Mouse (Mus musculus) lung, postnatal 14 days (tissue): Measurements from ENCODE around the gene Map10.

ENCODE experiments used
- DNase-seq: peaks from one replicate; pipeline ENCODE4 v3.0.0; 2021

Gene Map10

GRCm38 (mm10) chr8:125671371-125671770 lies 1.8 kb downstream of the Map10 start:
- DNase-seq, result no peak

- DNase-seq, result no peak
Measured at GRCm38 (mm10) chr8:125675796-125676195, 6.2 kb downstream of the Map10 start.

DNA sequence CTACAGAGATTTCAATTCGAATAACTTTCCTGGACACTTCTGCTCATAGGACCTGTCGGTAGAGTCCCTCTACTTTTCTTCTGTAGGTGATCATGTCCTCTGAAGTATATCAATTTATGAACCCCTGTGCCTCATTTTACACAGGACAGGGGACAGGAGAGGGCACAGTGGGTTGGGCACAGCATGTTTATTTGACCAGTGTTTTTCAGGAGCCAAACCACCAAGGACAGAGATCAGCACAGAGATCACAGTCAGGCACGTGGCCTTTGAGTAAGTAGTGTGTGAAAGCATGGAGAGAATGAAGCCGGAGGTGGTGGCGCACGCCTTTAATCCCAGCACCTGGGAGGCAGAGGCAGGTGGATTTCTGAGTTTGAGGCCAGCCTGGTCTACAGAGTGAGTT lies 7.9 kb downstream of the Map10 start:
- DNase-seq, result no peak

- no peak for DNase-seq
Measured at GRCm38 (mm10) chr8:125678854-125679648, 9.4 kb downstream of the Map10 start.

DNA sequence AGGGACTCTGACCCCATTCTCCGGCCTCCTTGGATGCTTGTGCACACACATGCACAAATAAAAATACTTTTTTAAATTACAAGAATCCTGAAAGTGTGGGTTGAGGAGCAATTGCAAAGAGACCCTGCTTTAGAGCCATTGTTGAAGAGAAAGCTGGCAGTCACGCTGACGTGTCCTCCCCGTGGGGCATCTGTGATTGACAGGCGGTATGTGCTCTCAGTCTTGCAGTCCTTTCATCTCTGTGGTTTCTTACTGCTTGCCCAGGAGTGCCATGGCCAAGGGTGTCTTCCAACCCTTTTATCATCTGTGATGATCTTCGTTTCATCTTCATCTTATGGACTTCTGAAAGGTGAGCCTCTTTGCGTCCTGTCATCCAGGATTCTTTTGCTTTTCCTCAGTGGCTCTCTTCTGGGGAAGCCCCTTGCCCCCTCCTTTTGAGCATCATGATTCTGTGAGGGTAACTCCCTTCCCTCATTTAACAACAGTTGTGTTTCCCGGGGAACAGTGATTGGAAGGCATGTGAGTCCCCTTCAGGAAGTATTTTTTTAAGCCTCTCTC lies 11.3 kb downstream of the Map10 start:
- no peak for DNase-seq

DNA sequence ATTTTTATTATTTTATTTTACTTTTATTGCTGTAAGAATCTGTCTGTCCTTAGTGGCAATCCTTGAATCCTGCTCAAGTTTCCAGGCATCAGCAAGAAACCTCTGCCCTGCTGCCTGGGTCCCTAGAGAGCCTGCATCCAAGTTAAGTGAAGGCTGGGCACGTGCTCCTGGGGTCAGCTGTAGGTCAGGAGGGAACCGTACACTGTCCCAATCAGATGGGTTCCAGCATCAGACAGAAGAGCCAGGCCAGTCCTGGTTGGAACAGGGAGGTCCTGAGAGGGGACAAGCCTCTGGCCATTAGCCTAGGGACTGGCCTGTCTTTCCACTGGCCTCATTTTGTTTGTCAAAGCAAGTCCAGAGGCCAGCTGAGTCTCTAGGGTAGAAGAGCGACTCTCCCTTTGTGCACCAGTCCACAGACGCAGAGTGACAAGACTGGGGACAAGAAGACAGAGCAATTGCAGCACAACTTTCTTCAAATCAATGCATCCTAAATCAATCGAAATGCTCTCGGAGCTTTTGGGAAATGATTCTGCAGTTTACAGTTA lies 15.7 kb downstream of the Map10 start:
- no peak for DNase-seq

GRCm38 (mm10) chr8:125686221-125686865 lies 16.7 kb downstream of the Map10 start:
- no peak for DNase-seq

DNA sequence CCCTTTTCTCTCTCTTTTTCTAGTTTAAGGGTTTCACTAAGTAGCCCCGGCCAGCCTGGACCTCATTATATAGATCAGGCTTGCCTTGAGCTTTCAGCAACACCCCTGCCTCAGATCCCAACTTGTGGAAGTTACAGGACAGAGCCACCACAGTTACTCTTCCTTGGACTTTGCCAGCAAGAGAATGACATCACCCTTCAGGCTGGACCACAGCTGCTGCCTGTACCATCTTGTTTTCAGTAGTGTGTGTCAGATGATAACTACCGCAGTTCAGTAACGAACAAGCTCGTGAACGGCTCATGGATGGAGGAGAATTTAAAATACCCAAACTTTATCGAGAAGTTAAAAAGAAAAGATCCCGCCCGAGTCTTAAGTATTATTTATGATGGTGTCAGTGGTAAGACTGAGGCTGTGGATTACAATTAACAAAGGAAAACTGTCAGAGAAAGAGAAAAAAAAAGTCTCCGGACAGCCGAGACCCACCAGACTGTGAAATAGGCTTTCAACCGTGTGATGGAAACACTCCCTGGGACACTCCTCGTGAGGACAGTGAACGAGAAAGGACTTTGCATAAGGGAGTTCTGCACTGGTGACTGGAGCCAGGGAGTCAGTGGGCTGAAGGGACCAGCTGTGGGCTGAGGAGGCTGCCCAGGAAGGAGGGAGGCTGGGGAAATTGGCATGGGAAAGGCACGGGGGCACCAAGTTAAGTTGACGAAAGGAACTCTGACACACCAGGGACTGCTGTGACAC lies 20.7 kb downstream of the Map10 start:
- DNase-seq, result no peak

- DNase-seq, result no peak
Measured at GRCm38 (mm10) chr8:125690961-125691360, 21.3 kb downstream of the Map10 start.

DNA sequence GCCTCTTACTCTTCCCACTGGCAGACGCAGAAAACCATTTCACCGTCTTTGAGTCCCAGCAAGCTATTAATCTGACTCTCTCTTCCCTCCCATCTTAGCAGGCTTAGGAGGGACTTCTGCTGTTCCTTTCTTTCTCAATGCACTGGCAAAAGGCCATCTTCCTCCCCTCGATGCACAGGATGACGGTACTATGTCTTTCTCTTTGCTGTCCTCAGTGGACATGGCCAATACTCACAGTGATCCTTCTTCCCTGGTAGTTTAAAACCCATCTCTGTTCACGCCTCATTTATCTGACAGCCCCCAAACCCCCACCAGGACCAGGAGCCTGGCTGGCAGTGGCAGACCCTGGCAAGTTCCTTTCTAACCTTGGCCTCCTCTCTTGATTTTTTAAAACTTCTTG lies 22.8 kb downstream of the Map10 start:
- DNase-seq, result peak; percentile 24

GRCm38 (mm10) chr8:125693197-125693596 lies 23.6 kb downstream of the Map10 start:
- DNase-seq, result no peak

DNA sequence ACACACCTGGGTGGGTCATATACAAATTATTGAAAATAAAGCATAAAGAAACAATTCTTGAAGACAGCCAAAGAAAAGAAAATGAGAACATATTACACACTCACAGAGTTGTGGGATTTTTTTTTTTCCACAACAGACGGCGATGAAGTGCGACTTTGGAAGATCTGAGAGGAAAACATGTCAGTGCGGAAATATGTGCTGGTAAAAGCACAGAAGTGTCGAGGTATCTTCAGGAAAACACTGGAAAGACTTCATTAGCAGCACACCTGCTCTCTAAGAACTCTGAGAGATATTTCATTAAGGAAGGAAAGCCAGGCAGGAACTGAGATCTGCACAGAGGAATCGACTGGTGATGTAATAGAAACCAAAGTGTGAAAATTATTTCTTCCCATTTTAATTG lies 26.3 kb downstream of the Map10 start:
- DNase-seq, result no peak

GRCm38 (mm10) chr8:125699391-125700025 lies 29.9 kb downstream of the Map10 start:
- no peak for DNase-seq

- DNase-seq, result no peak
Measured at GRCm38 (mm10) chr8:125700407-125700806, 30.8 kb downstream of the Map10 start.

DNA sequence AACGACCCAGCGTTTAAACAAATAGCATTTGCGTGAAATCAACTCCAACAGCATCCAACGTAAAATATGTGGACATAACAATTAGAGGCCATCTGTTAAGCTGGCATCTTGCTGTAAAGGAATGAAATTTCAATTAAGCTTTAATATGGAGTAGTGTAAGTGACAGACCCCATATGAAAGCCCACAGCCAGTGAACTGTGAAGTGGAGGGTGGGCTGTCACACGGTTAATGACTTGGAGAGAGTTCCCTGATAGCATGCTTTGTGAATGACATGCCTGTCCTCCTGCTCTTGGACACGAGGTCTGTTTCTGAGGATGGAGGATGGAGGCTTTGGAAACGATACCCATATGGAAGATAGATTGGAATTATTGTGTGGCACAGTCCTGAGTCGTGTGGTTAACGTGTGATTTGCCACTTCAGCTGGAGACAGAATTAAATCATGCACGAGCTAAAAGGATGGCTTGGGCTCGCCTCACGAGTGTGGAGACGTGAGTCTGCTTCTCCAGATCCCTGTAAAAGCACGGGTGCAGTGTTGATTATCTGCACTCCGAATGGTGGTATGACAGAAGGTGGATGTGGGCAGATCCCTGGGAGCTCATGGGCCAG lies 33.4 kb downstream of the Map10 start:
- no peak for DNase-seq

DNA sequence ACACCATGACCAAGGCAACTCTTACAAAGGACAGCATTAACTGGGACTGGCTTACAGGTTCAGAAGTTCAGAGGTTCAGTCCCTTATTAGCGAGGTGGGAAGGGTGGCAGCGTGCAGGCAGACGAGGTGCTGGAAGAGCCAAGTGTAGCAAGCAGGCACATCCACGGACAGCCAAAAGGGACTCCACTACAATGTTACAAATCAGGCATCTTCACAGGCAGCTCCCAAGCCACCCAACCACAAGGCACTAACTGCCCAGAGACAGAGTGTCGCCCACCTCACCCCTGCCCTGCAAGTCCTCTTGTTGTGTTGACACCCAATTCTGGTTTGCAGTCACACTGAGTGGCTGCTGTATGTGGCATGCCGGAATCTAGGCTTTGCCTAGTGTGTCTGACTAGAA lies 34.8 kb downstream of the Map10 start:
- DNase-seq, result no peak

- DNase-seq, result no peak
Measured at GRCm38 (mm10) chr8:125705816-125706215, 36.2 kb downstream of the Map10 start.

- no peak for DNase-seq
Measured at GRCm38 (mm10) chr8:125709171-125709570, 39.6 kb downstream of the Map10 start.

DNA sequence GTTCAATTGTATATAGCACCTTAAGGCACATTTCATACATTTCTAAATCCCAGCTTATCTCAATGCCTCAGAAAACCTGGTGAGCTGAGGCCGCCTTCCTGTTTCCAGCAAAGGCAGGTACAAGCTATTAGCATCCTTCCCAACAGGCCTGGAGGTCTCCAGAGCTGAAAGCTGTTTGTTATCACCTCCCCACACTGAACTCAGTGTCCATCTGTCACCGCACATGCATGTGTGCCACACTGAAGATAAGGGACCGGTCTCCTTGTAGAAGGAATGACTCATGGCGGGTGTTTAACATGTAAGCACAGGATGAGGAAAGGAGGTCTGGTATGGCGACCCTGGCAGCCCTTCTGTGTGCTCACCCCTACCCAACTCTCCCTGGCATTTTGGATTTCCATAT lies 41.9 kb downstream of the Map10 start:
- no peak for DNase-seq

- no peak for DNase-seq
Measured at GRCm38 (mm10) chr8:125716211-125716610, 46.6 kb downstream of the Map10 start.

GRCm38 (mm10) chr8:125716613-125717012 lies 47.0 kb downstream of the Map10 start:
- DNase-seq, result no peak

GRCm38 (mm10) chr8:125718914-125719313 lies 49.3 kb downstream of the Map10 start:
- no peak for DNase-seq
